Mouse (Mus musculus): ENCODE data around the gene 2810021J22Rik.
"Not testable (repeated sequence)": the region's sequence is repeated elsewhere in the genome, so short reads cannot be mapped to it uniquely, and the experiment has no call there.

The 2810021J22Rik gene

DNA sequence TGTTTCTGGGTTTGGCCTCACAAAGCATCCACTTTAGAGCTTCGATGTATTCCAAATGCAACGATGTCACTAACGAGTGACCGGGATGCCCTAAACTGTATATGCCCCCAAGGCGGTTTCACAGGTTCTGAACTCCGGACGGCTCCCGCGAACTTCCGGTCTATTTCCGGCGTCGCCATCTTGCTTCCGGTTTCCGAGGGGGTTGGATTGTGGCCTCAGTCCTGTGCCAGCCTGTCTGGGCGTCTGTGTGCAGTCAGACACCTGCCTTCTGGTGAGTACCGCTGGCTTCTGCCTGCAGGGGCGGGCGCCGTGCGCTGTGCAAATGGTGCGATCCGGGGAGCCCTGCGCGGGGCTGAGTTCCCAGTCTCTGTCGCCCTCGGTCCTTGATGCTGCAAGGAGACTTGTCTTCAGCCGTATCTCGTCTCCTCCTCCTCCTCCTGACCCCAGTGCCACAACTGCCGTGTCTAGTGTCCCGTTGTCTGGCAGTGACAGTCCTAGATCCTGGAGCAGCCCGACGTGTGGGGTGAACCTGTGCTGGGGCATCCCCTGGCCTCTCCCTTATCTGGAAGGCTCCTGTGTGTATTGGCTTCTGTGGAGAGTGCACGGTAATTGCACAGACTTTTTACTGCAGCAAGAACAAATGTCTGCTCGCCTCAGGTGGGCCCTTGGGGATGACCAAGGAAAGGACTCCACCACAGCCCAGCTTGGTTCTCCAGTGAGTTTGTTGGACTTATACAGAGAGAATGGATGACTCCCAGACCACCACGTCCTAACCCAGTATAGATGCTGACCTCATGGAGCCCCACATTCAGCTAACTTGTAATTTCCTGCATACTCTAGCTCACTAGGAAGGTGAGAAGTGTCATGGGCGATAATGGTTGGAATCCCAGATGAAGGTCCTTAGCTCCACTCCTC, at the start of gene 2810021J22Rik:
TSS of gene 2810021J22Rik (plus strand) at position 178 of the 915 bp plus-strand sequence.
- TF ChIP-seq GATA4 (IDR thresholded peaks at IDR 0.05; ENCODE audit: insufficient replicate concordance, low read length): no peak

DNA sequence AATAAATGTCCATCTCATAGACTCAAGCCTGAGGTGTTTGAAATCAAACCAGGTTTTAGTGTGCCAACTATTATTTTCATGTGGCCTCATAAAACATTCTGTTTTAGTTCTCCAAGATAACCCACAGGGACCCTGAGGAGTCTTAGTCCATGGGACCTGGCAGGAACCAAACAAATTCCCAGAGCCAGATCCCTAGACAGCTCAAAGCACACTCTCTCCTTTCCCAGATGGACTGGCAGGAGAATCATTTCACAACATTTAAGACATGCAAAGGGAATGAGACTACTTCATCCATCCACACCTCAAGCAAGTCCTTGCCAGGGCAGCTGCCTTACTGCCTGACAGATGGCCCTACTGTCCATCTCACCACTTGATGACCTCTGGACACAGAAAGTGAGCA, 38.1 kb upstream of the 2810021J22Rik start, which contains the start of gene Olfr312:
TSS of gene Olfr312 (plus strand) at position 301 of the 400 bp plus-strand sequence.
- not testable (repeated sequence) for TF ChIP-seq GATA4 (IDR thresholded peaks at IDR 0.05; ENCODE audit: insufficient replicate concordance, low read length)

DNA sequence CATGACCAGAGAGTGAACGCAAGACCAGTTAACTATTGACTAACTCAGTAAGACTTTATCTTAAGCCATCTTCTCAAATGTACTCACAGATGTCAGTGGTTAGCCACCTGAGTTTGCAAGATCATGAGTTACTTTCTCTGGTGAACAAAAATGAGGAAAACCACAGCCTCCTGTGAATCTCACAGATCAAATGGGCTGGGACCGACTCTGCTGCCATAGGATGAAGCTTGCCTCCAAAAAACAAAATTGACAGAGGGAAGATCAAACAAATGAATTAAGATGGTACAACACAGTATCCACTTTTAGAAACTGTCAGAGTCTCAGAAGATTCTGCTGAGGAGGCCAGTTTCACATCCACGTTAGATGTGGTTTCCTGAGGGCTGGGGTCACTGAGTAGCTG, 37.3 kb upstream of the 2810021J22Rik start:
- TF ChIP-seq GATA4 (IDR thresholded peaks at IDR 0.05; ENCODE audit: insufficient replicate concordance, low read length): no peak

DNA sequence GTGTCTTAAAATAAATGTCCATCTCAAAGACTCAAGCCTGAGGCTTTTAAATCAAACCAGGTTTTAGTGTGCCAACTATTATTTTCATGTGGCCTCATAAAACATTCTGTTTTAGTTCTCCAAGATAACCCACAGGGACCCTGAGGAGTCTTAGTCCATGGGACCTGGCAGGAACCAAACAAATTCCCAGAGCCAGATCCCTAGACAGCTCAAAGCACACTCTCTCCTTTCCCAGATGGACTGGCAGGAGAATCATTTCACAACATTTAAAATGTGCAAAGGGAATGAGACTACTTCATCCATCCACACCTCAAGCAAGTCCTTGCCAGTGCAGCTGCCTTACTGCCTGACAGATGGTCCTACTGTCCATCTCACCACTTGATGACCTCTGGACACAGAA, 28.1 kb upstream of the 2810021J22Rik start, which contains the start of gene Olfr311:
TSS of gene Olfr311 (plus strand) at position 301 of the 400 bp plus-strand sequence.
- not testable (repeated sequence) for TF ChIP-seq GATA4 (IDR thresholded peaks at IDR 0.05; ENCODE audit: insufficient replicate concordance, low read length)

DNA sequence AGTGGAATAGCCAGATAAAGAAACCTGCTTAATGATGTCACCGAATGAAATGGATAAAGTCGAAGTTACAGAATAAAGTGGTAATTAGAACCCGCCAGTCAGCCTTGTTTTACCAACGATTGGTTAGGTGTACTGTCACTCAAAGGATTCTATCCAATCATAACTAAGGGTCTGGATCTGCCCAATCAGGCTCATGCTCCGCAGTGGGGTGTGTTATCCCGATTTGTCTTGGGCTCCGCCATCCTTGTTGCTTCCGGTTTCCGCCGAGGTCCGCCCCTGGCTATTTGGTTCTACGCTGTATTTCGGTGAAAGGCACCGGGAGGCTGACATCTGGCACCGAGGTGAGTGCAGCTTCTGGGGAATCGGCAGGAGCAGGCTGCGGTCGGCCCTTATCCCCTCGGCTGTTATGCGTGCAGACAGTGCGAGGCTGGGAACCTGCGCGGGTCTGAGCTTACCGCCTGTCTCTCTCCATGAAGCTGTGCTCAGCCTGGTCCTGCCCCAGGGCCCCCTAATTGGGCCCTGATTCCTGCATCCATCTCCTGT, 20.0 kb upstream of the 2810021J22Rik start, which contains the start of gene Gm12258:
TSS of gene Gm12258 (plus strand) at position 240 of the 543 bp plus-strand sequence.
- no peak for TF ChIP-seq GATA4 (IDR thresholded peaks at IDR 0.05; ENCODE audit: insufficient replicate concordance, low read length)

DNA sequence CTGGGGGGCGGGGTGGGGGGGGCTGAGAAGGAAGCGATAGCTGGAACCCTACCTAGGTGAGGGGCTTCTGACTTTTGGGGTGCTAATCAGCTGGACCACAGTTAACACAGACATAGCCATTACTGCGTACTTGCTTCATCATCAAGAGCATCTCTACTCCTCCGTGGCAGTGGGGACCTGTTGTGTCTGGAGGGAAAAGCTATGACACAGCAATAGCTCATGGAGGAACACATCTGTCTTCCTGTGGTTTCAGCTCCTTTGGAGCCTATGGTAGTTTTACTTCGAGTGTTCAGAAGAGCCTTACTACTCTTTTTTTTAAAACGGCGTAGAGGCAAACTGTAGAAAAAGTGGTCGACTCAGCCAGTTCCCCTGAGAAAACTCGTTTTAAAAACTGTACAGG, 19.4 kb upstream of the 2810021J22Rik start:
- TF ChIP-seq GATA4 (IDR thresholded peaks at IDR 0.05; ENCODE audit: insufficient replicate concordance, low read length): no peak

DNA sequence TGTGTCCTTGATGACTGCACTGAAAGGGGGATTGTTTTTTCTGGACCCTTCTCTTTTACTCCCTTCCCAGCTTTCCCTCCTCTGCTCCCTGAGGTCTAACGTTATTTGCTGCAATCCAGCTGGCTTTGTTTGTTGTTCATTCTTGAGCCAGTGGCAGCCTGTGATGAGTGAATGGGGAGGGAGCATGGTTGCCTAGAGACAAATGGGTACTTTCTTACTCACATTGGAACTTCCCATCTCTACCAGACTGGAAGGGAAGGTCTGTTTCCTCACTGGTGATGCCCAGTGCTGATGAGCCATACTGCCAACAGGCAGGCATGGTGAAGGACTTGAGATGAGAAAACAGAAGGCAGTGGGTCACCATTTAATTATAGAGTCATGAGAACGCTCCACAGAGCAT, 17.3 kb upstream of the 2810021J22Rik start:
- TF ChIP-seq GATA4 (IDR thresholded peaks at IDR 0.05; ENCODE audit: insufficient replicate concordance, low read length): no peak

DNA sequence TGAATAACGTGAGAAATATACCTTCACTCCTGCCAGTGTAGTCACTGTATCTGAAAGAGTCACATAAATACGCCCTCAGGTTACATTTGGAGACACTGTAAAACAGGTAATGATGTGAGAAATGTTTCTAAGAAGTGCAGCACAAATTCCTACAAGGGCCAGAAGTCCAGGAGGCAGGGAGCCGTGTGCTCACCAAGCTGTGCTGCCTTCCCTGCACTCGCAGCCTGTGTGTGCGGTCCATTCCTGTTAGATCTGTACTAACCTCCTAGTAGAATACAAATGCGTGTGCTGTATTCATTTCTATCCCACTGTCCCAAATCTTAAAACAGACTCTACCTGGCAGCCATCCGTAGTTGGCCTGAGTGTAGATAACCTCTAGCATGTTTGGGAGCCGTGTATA, 6.3 kb upstream of the 2810021J22Rik start:
- no peak for TF ChIP-seq GATA4 (IDR thresholded peaks at IDR 0.05; ENCODE audit: insufficient replicate concordance, low read length)

DNA sequence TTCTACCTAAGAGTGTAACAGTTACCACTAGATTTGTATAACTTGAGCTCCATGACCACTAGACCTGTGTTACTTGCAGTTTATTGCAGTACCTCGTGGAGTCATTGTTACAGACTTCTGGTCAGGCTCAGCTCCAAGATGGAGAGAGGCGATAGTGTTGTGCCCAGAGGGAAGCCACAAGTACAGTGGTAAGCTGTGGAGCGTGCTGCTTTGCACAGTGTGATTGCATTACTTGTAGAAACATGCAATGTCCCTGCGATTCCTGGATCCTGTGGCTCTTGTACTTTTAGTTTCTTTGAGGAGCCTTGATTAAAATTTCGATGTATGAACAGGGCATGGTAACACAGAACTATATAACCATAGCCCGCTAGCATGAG, 926 bp downstream of the 2810021J22Rik start:
- TF ChIP-seq GATA4 (IDR thresholded peaks at IDR 0.05; ENCODE audit: insufficient replicate concordance, low read length): no peak

DNA sequence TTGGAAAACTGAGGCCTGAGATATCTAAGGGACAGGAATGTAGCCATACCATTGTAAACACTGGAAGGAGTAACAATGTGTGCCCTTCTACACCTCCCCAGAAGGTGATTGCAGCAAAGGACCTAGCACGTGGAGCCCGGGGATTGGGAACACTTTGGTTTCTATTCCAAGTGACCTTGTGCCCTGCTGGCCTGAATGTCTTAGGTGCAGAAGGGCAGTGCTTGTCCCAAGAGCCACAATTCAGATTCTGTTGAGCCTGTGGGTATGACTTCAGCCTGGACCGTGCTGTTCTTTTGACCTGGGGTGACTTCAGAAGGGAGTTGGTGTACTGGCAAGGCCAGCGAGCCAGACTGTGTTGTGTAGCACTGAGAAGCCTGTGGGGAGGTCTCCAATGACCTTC, 3.9 kb downstream of the 2810021J22Rik start:
- TF ChIP-seq GATA4 (IDR thresholded peaks at IDR 0.05; ENCODE audit: insufficient replicate concordance, low read length): no peak

DNA sequence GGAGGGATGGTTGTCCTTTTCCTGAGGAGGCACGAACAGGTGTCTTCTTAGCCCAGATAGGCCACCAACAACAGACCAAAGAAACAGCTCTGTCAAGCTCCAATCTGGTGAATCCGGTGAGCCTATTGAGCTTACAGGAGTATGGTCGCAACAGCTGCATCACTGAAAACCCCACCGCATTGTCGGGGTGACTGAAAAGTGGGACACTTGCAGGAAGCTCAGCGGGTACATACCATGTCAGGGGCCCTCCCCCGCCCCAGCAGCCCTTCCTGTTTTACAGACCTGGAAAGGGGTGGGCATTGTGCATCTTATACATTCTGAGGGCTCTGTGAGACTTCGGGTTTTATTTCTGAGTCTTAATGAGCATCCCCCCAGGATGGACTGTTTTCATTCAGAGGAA, 16.7 kb downstream of the 2810021J22Rik start:
- TF ChIP-seq GATA4 (IDR thresholded peaks at IDR 0.05; ENCODE audit: insufficient replicate concordance, low read length): no peak

DNA sequence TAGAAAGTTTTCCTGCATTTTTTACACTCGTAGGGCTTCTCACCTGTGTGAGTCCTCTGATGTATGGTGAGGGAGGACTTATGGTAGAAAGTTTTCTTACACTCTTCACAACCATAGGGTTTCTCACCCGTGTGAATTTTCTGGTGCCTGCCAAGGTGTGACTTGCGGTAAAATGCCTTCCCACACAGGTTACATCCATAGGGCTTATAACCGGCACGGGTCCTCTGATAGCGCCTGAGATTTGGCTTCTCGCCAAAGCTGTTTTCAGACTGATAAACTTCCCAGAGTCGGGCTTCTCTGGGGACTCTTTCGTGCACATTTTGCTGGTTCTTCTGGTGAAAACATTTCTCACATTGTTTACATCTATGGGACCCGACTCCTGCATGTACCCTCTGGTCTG, 23.5 kb downstream of the 2810021J22Rik start:
- no peak for TF ChIP-seq GATA4 (IDR thresholded peaks at IDR 0.05; ENCODE audit: insufficient replicate concordance, low read length)

DNA sequence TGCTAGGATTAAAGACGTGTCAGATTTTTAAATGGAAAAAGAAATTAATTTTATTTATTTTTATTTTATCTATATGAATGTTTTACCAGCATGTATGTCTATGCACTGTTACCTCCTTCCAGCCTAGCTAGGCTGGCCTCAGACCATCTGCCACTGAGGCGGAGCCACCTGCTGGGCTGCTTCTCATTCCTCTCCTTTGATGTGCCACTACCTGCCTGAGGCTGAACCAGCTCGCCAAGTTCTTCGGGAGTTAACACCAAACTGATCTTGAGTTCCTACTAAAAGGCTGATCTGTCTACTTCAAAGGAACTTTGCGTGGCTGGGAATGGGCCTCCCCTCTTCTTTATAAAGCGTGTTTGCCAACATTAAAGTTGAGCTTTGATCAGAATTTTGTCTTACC, 27.4 kb downstream of the 2810021J22Rik start:
- no peak for TF ChIP-seq GATA4 (IDR thresholded peaks at IDR 0.05; ENCODE audit: insufficient replicate concordance, low read length)

DNA sequence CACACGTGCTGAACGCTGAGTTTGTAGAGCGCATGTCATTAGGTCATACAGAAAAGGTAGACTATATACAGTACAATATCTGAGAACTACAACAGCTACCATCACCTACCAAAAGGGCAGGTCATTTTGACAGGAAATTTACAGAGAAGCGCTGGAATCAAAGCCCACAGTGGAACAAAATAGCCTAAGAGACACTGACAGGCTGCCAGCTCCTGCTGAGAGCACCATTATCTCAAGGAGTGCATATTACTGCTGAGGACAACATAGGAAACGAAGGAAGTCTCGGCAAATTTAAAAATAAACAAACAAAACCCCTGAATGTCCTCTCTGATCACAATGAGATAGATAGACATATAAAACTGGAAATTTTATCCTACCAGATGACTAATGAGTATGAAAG, 30.5 kb downstream of the 2810021J22Rik start:
- no peak for TF ChIP-seq GATA4 (IDR thresholded peaks at IDR 0.05; ENCODE audit: insufficient replicate concordance, low read length)

DNA sequence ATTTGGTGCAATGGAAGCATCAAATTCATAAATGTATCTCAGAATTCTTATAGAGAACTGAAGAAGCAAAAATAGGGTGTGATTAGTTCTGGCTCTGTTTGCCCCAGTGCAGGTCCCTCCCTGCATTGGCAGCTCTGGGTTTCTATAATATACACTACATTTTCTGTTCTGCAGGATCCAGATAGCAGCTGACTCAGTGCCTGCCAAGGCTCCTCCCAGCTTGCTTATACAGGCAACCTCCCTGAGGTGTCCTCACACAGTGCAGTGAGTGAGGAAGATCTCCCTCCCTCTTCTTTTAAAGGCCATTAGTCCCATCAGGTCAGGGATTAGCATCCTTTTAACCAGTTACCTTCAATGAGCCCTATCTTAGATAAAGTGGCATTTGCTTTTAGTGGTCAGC, 34.1 kb downstream of the 2810021J22Rik start:
- TF ChIP-seq GATA4 (IDR thresholded peaks at IDR 0.05; ENCODE audit: insufficient replicate concordance, low read length): no peak
